10 mouse cellular contexts compared by ENCODE assay signal in genomic region chr10:123426527-123427363, GRCm38 (mm10).
A peak's percentile ranks its signal among the peaks of the same experiment; 100 is the strongest.
DNase-seq lines count a peak whose midpoint lies in the region; ATAC-seq and TF ChIP-seq lines count a peak whose summit lies in the region.
"Had no signal": no experiment of that assay in that cellular context is flagged by ENCODE, and none has a peak within 500 bp of the region (broad histone marks: within the 10 kb centered on the region; RNA-seq: fewer than 3 reads in every experiment).

No protein-coding gene starts in this region.

- 71% methylated on average over 8 of the region's 8 CpGs for WGBS in forebrain, embryonic 15.5 days
- WGBS in forebrain, embryonic 11.5 days, result 83% methylated on average over 8 of the region's 8 CpGs
- 22% methylated on average over 8 of the region's 8 CpGs for WGBS in cerebellum, adult 2 months
- whole genome bisulfite sequencing in midbrain, embryonic 14.5 days, result 80% methylated on average over 8 of the region's 8 CpGs

- H3K9me3 ChIP-seq in forebrain, embryonic 15.5 days, result no peaks in the 10 kb centered on the region
- no peaks in the 10 kb centered on the region for H3K9me3 ChIP-seq in forebrain, embryonic 11.5 days (ENCODE audit: control insufficient read depth, low read length)
- H3K9me3 ChIP-seq in midbrain, embryonic 14.5 days (ENCODE audit: control insufficient read depth, low read length), result no peaks in the 10 kb centered on the region
- H3K9me3 ChIP-seq: neural tube, embryonic 13.5 days had no signal

- no peak for TF ChIP-seq POLR2A in cerebellum, adult 2 months (IDR thresholded peaks at IDR 0.05; ENCODE audit: borderline replicate concordance, insufficient read depth, low read length)

- no peaks in the 10 kb centered on the region for H3K27me3 ChIP-seq in forebrain, embryonic 15.5 days
- no peaks in the 10 kb centered on the region for H3K27me3 ChIP-seq in forebrain, embryonic 11.5 days (ENCODE audit: control insufficient read depth, insufficient read depth, low read length)
- no peaks in the 10 kb centered on the region for H3K27me3 ChIP-seq in cerebellum, adult 2 months (ENCODE audit: control insufficient read depth, insufficient read depth, low read length)
- H3K27me3 ChIP-seq in midbrain, embryonic 14.5 days (ENCODE audit: control insufficient read depth, insufficient read depth, low read length), result no peaks in the 10 kb centered on the region
- H3K27me3 ChIP-seq: neural tube, embryonic 13.5 days had no signal

- no peak overlapping the region for H3K9ac ChIP-seq in forebrain, embryonic 15.5 days (replicated peaks)
- no peak overlapping the region for H3K9ac ChIP-seq in forebrain, embryonic 11.5 days (ENCODE audit: low read length)
- H3K9ac ChIP-seq in midbrain, embryonic 14.5 days (replicated peaks; ENCODE audit: low read length), result no peak overlapping the region
- H3K9ac ChIP-seq: neural tube, embryonic 13.5 days had no signal

- intact Hi-C loops in left cerebral cortex, postnatal 36 days (cut with DNase I), result no loop called here
- intact Hi-C loops in heart, postnatal 14 days (cut with DNase I), result no loop called here

- ATAC-seq in forebrain, embryonic 15.5 days (replicated peaks), result peak; percentile 70; the same call in 1 of the 2 replicates
- ATAC-seq in forebrain, embryonic 11.5 days (replicated peaks; ENCODE audit: low FRiP score), result no peak
- ATAC-seq in midbrain, embryonic 14.5 days (ENCODE audit: low FRiP score, low TSS enrichment), result no peak

- TF ChIP-seq CTCF in cerebellum, adult 2 months (IDR thresholded peaks at IDR 0.05; ENCODE audit: borderline replicate concordance, insufficient read depth, low read depth, low read length), result no peak

- H3K36me3 ChIP-seq in forebrain, embryonic 15.5 days, result no peaks in the 10 kb centered on the region
- no peaks in the 10 kb centered on the region for H3K36me3 ChIP-seq in forebrain, embryonic 11.5 days (ENCODE audit: control insufficient read depth, insufficient read depth, low read length)
- H3K36me3 ChIP-seq in midbrain, embryonic 14.5 days (ENCODE audit: control insufficient read depth, insufficient read depth, low read length), result no peaks in the 10 kb centered on the region
- H3K36me3 ChIP-seq: neural tube, embryonic 13.5 days had no signal

- 0 out of 2 replicates have a peak, but pooled peaks cover 4% of the 10 kb centered on the region for H3K4me1 ChIP-seq in forebrain, embryonic 15.5 days
- no peaks in the 10 kb centered on the region for H3K4me1 ChIP-seq in forebrain, embryonic 11.5 days (replicated peaks; ENCODE audit: control insufficient read depth, insufficient read depth, low read length)
- H3K4me1 ChIP-seq in cerebellum, adult 2 months (ENCODE audit: control insufficient read depth, insufficient read depth, low read length), result no peaks in the 10 kb centered on the region
- no peaks in the 10 kb centered on the region for H3K4me1 ChIP-seq in midbrain, embryonic 14.5 days (ENCODE audit: control insufficient read depth, insufficient read depth, low read length)

- no peak overlapping the region for H3K4me2 ChIP-seq in forebrain, embryonic 15.5 days (replicated peaks)
- H3K4me2 ChIP-seq in forebrain, embryonic 11.5 days (ENCODE audit: low read depth, low read length, severe bottlenecking), result no peak overlapping the region
- no peak overlapping the region for H3K4me2 ChIP-seq in midbrain, embryonic 14.5 days (ENCODE audit: low read length)
- H3K4me2 ChIP-seq: neural tube, embryonic 13.5 days had no signal

- peak overlapping the region; percentile 64 for H3K27ac ChIP-seq in forebrain, embryonic 15.5 days (replicated peaks)
- H3K27ac ChIP-seq in forebrain, embryonic 11.5 days (ENCODE audit: low read depth, low read length), result no peak overlapping the region
- H3K27ac ChIP-seq in cerebellum, adult 2 months (ENCODE audit: insufficient read depth, low read length), result no peak overlapping the region
- H3K27ac ChIP-seq in midbrain, embryonic 14.5 days (replicated peaks; ENCODE audit: low read depth, low read length), result no peak overlapping the region
- H3K27ac ChIP-seq: macrophage; neural tube, embryonic 13.5 days had no signal

- no peak overlapping the region for H3K4me3 ChIP-seq in forebrain, embryonic 15.5 days
- no peak overlapping the region for H3K4me3 ChIP-seq in forebrain, embryonic 11.5 days (ENCODE audit: low read depth, low read length)
- H3K4me3 ChIP-seq in cerebellum, adult 2 months (replicated peaks; ENCODE audit: insufficient read depth, low read depth, low read length), result no peak overlapping the region
- H3K4me3 ChIP-seq in midbrain, embryonic 14.5 days (replicated peaks; ENCODE audit: low read depth, low read length), result no peak overlapping the region
- H3K4me3 ChIP-seq: neural tube, embryonic 13.5 days had no signal

- no peak for DNase-seq in forebrain, embryonic 11.5 days (ENCODE audit: low spot score)
- DNase-seq in cerebellum, adult 2 months, result peak; percentile 11 to 44
- DNase-seq in layer of hippocampus, adult 11-12 months (ENCODE audit: low spot score), result peak; percentile 79
- peak; percentile 69 to 81 for DNase-seq in left cerebral cortex, postnatal 36 days (ENCODE audit: low spot score in 2 of 2)
- no peak for DNase-seq in thymus, postnatal 14 days
- no peak for DNase-seq in heart, postnatal 14 days
- DNase-seq in midbrain, embryonic 14.5 days, result no peak

Comparison
In these comparisons a context has a peak if more than half of its experiments do, and no peak if none do; other contexts are left out.
1. DNase-seq: peak in cerebellum, adult 2 months (2 of 2), layer of hippocampus, adult 11-12 months (single experiment) and left cerebral cortex, postnatal 36 days (2 of 2); none in forebrain, embryonic 11.5 days (single experiment), thymus, postnatal 14 days (single experiment), heart, postnatal 14 days (0 of 2) and midbrain, embryonic 14.5 days (single experiment).